29 mouse cellular contexts compared by ENCODE assay signal in the genomic region with DNA sequence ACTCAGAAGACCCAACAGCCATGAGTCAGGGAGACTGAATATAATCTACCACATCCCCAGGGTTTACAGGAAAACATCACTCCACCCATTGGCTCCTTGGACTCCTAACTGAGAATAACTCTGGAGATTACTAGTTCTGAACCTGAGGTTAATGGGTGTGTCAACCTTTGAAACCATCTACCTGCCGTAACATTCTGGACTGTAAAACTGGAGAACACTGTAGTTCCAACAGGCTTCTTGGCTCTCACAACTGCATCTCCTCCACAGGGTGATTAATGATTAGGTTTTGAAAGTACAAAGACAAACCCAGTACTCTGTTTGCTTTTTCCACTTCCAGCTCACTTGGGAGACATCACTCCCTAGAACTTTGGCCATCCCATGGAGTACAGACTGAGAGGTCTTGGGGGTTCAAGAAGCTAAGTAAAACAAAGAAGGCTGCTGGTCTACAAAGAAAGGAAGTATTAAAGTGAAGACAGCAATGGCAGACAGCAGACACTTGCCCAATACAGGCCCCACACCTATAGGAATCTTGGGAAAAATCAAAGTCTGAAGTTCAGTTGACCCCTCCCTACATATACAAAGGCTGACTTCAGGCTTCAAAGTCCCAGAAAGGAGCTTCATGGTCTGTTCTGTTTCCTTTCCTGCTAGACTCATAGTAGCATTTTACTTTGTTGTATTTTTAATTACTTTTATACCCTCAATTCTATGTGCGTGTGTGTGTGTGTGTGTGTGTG. TPM values are rescaled to one million over a fixed set of nuclear protein-coding genes. Genes with fewer than 3 reads are reported as not detected.
A peak's percentile ranks its signal among the peaks of the same experiment; 100 is the strongest.
DNase-seq lines count a peak whose midpoint lies in the region; ATAC-seq and TF ChIP-seq lines count a peak whose summit lies in the region.
"Had no signal": no experiment of that assay in that cellular context is flagged by ENCODE, and none has a peak within 500 bp of the region (broad histone marks: within the 10 kb centered on the region; RNA-seq: fewer than 3 reads in every experiment).

No protein-coding gene starts in this region.

- H3K27me3 ChIP-seq in intestine, embryonic 16.5 days (replicated peaks; ENCODE audit: control insufficient read depth, insufficient read depth, low read length), result no peaks in the 10 kb centered on the region
- H3K27me3 ChIP-seq in kidney, postnatal 0 days (ENCODE audit: insufficient read depth, low read length), result no peaks in the 10 kb centered on the region
- H3K27me3 ChIP-seq: embryonic facial prominence, embryonic 13.5 days; heart, embryonic 13.5 days; neural tube, embryonic 13.5 days had no signal

- H3K27ac ChIP-seq in left cerebral cortex, adult 2 months, result peak overlapping the region; percentile 59; the same call in 1 of the 2 replicates
- H3K27ac ChIP-seq in intestine, embryonic 16.5 days (ENCODE audit: low read length), result peak overlapping the region; percentile 24; the same call in 1 of the 2 replicates
- no peak overlapping the region for H3K27ac ChIP-seq in kidney, postnatal 0 days
- H3K27ac ChIP-seq: embryonic facial prominence, embryonic 13.5 days; heart, embryonic 13.5 days; hindbrain, embryonic 14.5 days; liver, embryonic 14.5 days; neural tube, embryonic 13.5 days had no signal

- H3K9ac ChIP-seq in intestine, embryonic 16.5 days (ENCODE audit: low read depth, low read length), result no peak overlapping the region
- H3K9ac ChIP-seq in kidney, postnatal 0 days (ENCODE audit: low read depth, low read length), result no peak overlapping the region
- H3K9ac ChIP-seq: embryonic facial prominence, embryonic 13.5 days; heart, embryonic 13.5 days; hindbrain, embryonic 14.5 days; liver, embryonic 14.5 days; neural tube, embryonic 13.5 days had no signal

- H3K4me3 ChIP-seq in left cerebral cortex, adult 2 months, result no peak overlapping the region
- H3K4me3 ChIP-seq in intestine, embryonic 16.5 days (ENCODE audit: low read length), result no peak overlapping the region
- H3K4me3 ChIP-seq in kidney, postnatal 0 days (replicated peaks; ENCODE audit: low read depth, low read length), result no peak overlapping the region
- H3K4me3 ChIP-seq: embryonic facial prominence, embryonic 13.5 days; heart, embryonic 13.5 days; myocyte; neural tube, embryonic 13.5 days had no signal

- 0 out of 2 replicates have a peak, but pooled peaks cover 3% of the 10 kb centered on the region for H3K4me1 ChIP-seq in intestine, embryonic 16.5 days (ENCODE audit: control insufficient read depth, insufficient read depth, low read length)
- no peaks in the 10 kb centered on the region for H3K4me1 ChIP-seq in kidney, postnatal 0 days (replicated peaks; ENCODE audit: insufficient read depth, low read length)
- H3K4me1 ChIP-seq: heart, embryonic 13.5 days had no signal

- intact Hi-C loops in left cerebral cortex, adult 2 months (cut with DNase I), result no loop called here
- intact Hi-C loops in left cerebral cortex, postnatal 10 days (cut with DNase I), result no loop called here

- no peaks in the 10 kb centered on the region for H3K36me3 ChIP-seq in intestine, embryonic 16.5 days (ENCODE audit: control insufficient read depth, insufficient read depth, low read length)
- no peaks in the 10 kb centered on the region for H3K36me3 ChIP-seq in kidney, postnatal 0 days (ENCODE audit: insufficient read depth, low read length)
- H3K36me3 ChIP-seq: embryonic facial prominence, embryonic 13.5 days; G1E; heart, embryonic 13.5 days; neural tube, embryonic 13.5 days had no signal

- no peak for TF ChIP-seq CTCF in left cerebral cortex, adult 2 months (IDR thresholded peaks at IDR 0.05)
- no peak for TF ChIP-seq CTCF in kidney, postnatal 0 days (IDR thresholded peaks at IDR 0.05; ENCODE audit: low read depth)

- H3K9me3 ChIP-seq in intestine, embryonic 16.5 days (ENCODE audit: control insufficient read depth, low read length), result no peaks in the 10 kb centered on the region
- no peaks in the 10 kb centered on the region for H3K9me3 ChIP-seq in kidney, postnatal 0 days (replicated peaks; ENCODE audit: low read length)
- H3K9me3 ChIP-seq: embryonic facial prominence, embryonic 13.5 days; G1E; heart, embryonic 13.5 days; neural tube, embryonic 13.5 days had no signal

- no peak overlapping the region for H3K4me2 ChIP-seq in intestine, embryonic 16.5 days (ENCODE audit: low read depth, low read length)
- H3K4me2 ChIP-seq in kidney, postnatal 0 days (ENCODE audit: low read length), result no peak overlapping the region
- H3K4me2 ChIP-seq: embryonic facial prominence, embryonic 13.5 days; heart, embryonic 13.5 days; hindbrain, embryonic 14.5 days; midbrain, embryonic 11.5 days; neural tube, embryonic 13.5 days had no signal

- 75% methylated on average over 2 of the region's 2 CpGs for WGBS in intestine, embryonic 16.5 days
- WGBS in kidney, postnatal 0 days, result 58% methylated on average over 2 of the region's 2 CpGs

- DNase-seq in left cerebral cortex, adult 2 months (ENCODE audit: extremely low spot score in 1 of 2, low spot score in 2 of 2), result no peak
- no peak for DNase-seq in left cerebral cortex, postnatal 10 days (ENCODE audit: extremely low spot score in 1 of 2, low spot score in 2 of 2)
- DNase-seq in kidney, postnatal 0 days (ENCODE audit: low spot score), result peak; percentile 22
- DNase-seq in yolk sac, embryonic 10.5 days (ENCODE audit: low spot score), result peak; percentile 26
- no peak for DNase-seq in adrenal gland, adult 18-20 months (ENCODE audit: low spot score in 2 of 2)
- DNase-seq in layer of hippocampus, adult 9-10 months (ENCODE audit: low spot score), result no peak
- no peak for DNase-seq in neural tube, embryonic 10.5 days (ENCODE audit: extremely low spot score, low spot score)
- DNase-seq: adrenal gland, postnatal 25 days; cerebellum, adult 11-12 months; cerebellum, adult 9-11 months; gastrocnemius, postnatal 10 days; heart, postnatal 10 days; layer of hippocampus, postnatal 36 days; liver; lung, adult 2 months; lung, postnatal 14 days; right cerebral cortex, postnatal 4 days; thymus, postnatal 4 days had no signal

- ATAC-seq in intestine, embryonic 16.5 days, result peak; percentile 91
- ATAC-seq in kidney, postnatal 0 days (replicated peaks; ENCODE audit: low FRiP score, low read depth), result peak; percentile 77; the same call in 1 of the 2 replicates

RNA-seq across cellular contexts. Expression of gene Ddit4l, which starts 52.7 kb away (rescaled TPM):
- 10 to 100 TPM; 19.7 to 25.6 TPM for total RNA-seq in left cerebral cortex, adult 2 months (2021)
- total RNA-seq in left cerebral cortex, postnatal 10 days (2021), result 1 to 10 TPM; 6.1 to 7.2 TPM
- polyA plus RNA-seq in intestine, embryonic 16.5 days (2015; fragmentation: Nextera tagmentation; extraction: Ambion mirVana), result 2.9 and 3.0 TPM in 2 replicates
- polyA plus RNA-seq in kidney, postnatal 0 days (2015; fragmentation: Nextera tagmentation; extraction: Ambion mirVana), result 19.6 and 23.1 TPM in 2 replicates
- 1 to 10 TPM in 1 of 2 experiments, under 1 TPM in 1; 0.70 to 1.1 TPM for total RNA-seq in adrenal gland, adult 18-20 months (2021)
- total RNA-seq: common myeloid progenitor, adult 5-6 weeks; megakaryocyte progenitor cell, adult 5-6 weeks had no signal
- polyA plus RNA-seq: G1E had no signal

Comparison
In these comparisons a context has a peak if more than half of its experiments do, and no peak if none do; other contexts are left out.
1. DNase-seq: peak in kidney, postnatal 0 days (single experiment) and yolk sac, embryonic 10.5 days (single experiment); none in left cerebral cortex, adult 2 months (0 of 2), left cerebral cortex, postnatal 10 days (0 of 2), adrenal gland, adult 18-20 months (0 of 2), layer of hippocampus, adult 9-10 months (single experiment) and neural tube, embryonic 10.5 days (single experiment).